8 mouse cellular contexts compared by ENCODE assay signal in genomic region chr7:67373975-67374374, GRCm38 (mm10). TPM values are rescaled to one million over a fixed set of nuclear protein-coding genes. Genes with fewer than 3 reads are reported as not detected.
DNase-seq lines count a peak whose midpoint lies in the region; ATAC-seq and TF ChIP-seq lines count a peak whose summit lies in the region.

No protein-coding gene starts in this region.

- intact Hi-C loops in gastrocnemius, adult 2 months (cut with DNase I), result loop anchor here (2.0 to 5.0 kb wide), 7 partner anchors 48 to 258 kb away; no protein-coding TSS in a partner anchor

- no peaks in the 10 kb centered on the region for H3K27me3 ChIP-seq in intestine, postnatal 0 days (replicated peaks; ENCODE audit: control insufficient read depth, insufficient read depth, low read length)
- H3K27me3 ChIP-seq in liver, embryonic 11.5 days (replicated peaks; ENCODE audit: control insufficient read depth, insufficient read depth, low read length), result no peaks in the 10 kb centered on the region
- H3K27me3 ChIP-seq in neural tube, embryonic 12.5 days (replicated peaks), result no peaks in the 10 kb centered on the region

- H3K36me3 ChIP-seq in intestine, postnatal 0 days (ENCODE audit: control insufficient read depth, insufficient read depth), result no peaks in the 10 kb centered on the region
- no peaks in the 10 kb centered on the region for H3K36me3 ChIP-seq in liver, embryonic 11.5 days (ENCODE audit: control insufficient read depth, insufficient read depth, low read length)
- H3K36me3 ChIP-seq in neural tube, embryonic 12.5 days, result no peaks in the 10 kb centered on the region

- 72% methylated on average over 5 of the region's 5 CpGs for WGBS in intestine, postnatal 0 days
- 15% methylated on average over 5 of the region's 5 CpGs for WGBS in liver, embryonic 11.5 days
- WGBS in neural tube, embryonic 12.5 days, result 43% methylated on average over 5 of the region's 5 CpGs

- no peak for TF ChIP-seq CTCF in gastrocnemius, adult 2 months (IDR thresholded peaks at IDR 0.05)
- TF ChIP-seq CTCF in intestine, postnatal 0 days (IDR thresholded peaks at IDR 0.05; ENCODE audit: low read depth), result no peak

- H3K4me2 ChIP-seq in intestine, postnatal 0 days (replicated peaks; ENCODE audit: low read depth), result no peak overlapping the region; the same call in 1 of the 2 replicates
- peak overlapping the region; percentile 98 for H3K4me2 ChIP-seq in liver, embryonic 11.5 days
- peak overlapping the region; percentile 94 for H3K4me2 ChIP-seq in neural tube, embryonic 12.5 days (replicated peaks)

- DNase-seq in gastrocnemius, adult 2 months, result no peak
- DNase-seq in gastrocnemius, postnatal 4 days (ENCODE audit: low spot score in 2 of 2), result no peak
- peak; percentile 47 for DNase-seq in cerebellum, adult 9-10 months
- DNase-seq in heart, adult 8-10 months (ENCODE audit: low spot score), result peak; percentile 62
- DNase-seq in liver, embryonic 11.5 days (ENCODE audit: low spot score), result peak; percentile 50
- DNase-seq in urinary bladder, adult 18-20 months (ENCODE audit: low spot score in 2 of 2), result no peak

- H3K4me1 ChIP-seq in intestine, postnatal 0 days (replicated peaks; ENCODE audit: control insufficient read depth, insufficient read depth, low read length), result no peaks in the 10 kb centered on the region
- H3K4me1 ChIP-seq in liver, embryonic 11.5 days (replicated peaks; ENCODE audit: control insufficient read depth, insufficient read depth, low read length), result peaks cover 23% of the 10 kb centered on the region
- H3K4me1 ChIP-seq in neural tube, embryonic 12.5 days, result peaks cover 12% of the 10 kb centered on the region

- no peak overlapping the region for H3K9ac ChIP-seq in intestine, postnatal 0 days (ENCODE audit: low read depth, low read length)
- 0 out of 2 replicates have a peak overlapping the region, but pooled peaks have one; percentile 2 for H3K9ac ChIP-seq in liver, embryonic 11.5 days (ENCODE audit: low read depth, low read length)
- H3K9ac ChIP-seq in neural tube, embryonic 12.5 days, result no peak overlapping the region

- H3K27ac ChIP-seq in gastrocnemius, adult 2 months, result peak overlapping the region; percentile 98
- H3K27ac ChIP-seq in intestine, postnatal 0 days (ENCODE audit: low read depth, low read length), result 0 out of 2 replicates have a peak overlapping the region, but pooled peaks have one; percentile 5
- H3K27ac ChIP-seq in liver, embryonic 11.5 days (ENCODE audit: low read depth, low read length), result peak overlapping the region; percentile 94
- H3K27ac ChIP-seq in neural tube, embryonic 12.5 days, result no peak overlapping the region; the same call in 1 of the 2 replicates

- H3K9me3 ChIP-seq in intestine, postnatal 0 days (ENCODE audit: control insufficient read depth), result no peaks in the 10 kb centered on the region
- no peaks in the 10 kb centered on the region for H3K9me3 ChIP-seq in liver, embryonic 11.5 days (ENCODE audit: control insufficient read depth, low read length)
- H3K9me3 ChIP-seq in neural tube, embryonic 12.5 days, result no peaks in the 10 kb centered on the region

- ATAC-seq in intestine, postnatal 0 days, result no peak
- peak; percentile 55 for ATAC-seq in liver, embryonic 11.5 days (replicated peaks; ENCODE audit: low FRiP score)
- ATAC-seq in neural tube, embryonic 12.5 days (ENCODE audit: low FRiP score, low read depth), result no peak

- H3K4me3 ChIP-seq in gastrocnemius, adult 2 months, result peak overlapping the region; percentile 98
- H3K4me3 ChIP-seq in intestine, postnatal 0 days (ENCODE audit: low read depth, low read length), result no peak overlapping the region
- peak overlapping the region; percentile 93 for H3K4me3 ChIP-seq in liver, embryonic 11.5 days (ENCODE audit: low read depth, low read length)
- no peak overlapping the region for H3K4me3 ChIP-seq in neural tube, embryonic 12.5 days

RNA-seq across cellular contexts. Expression of gene Mef2a, which starts 1.3 kb away (rescaled TPM):
- 10 to 100 TPM; 92.2 to 93.2 TPM for total RNA-seq in gastrocnemius, adult 2 months (2021)
- total RNA-seq in gastrocnemius, postnatal 4 days (2021), result 100 to 1,000 TPM; 104 to 116 TPM
- total RNA-seq in heart, adult 8-10 months (2022), result 100 to 1,000 TPM; 134 to 141 (median 140) TPM
- 18.3 and 19.9 TPM in 2 replicates for polyA plus RNA-seq in intestine, postnatal 0 days (2015; fragmentation: Nextera tagmentation; extraction: Ambion mirVana)
- 23.2 and 23.6 TPM in 2 replicates for polyA plus RNA-seq in liver, embryonic 11.5 days (2014; fragmentation: Nextera tagmentation; extraction: Ambion mirVana)
- 31.7 and 35.2 TPM in 2 replicates for polyA plus RNA-seq in neural tube, embryonic 12.5 days (2016; fragmentation: Nextera tagmentation; extraction: Ambion mirVana)

Comparison
In these comparisons a context has a peak if more than half of its experiments do, and no peak if none do; other contexts are left out.
1. DNase-seq: peak in cerebellum, adult 9-10 months (single experiment), heart, adult 8-10 months (single experiment) and liver, embryonic 11.5 days (single experiment); none in gastrocnemius, adult 2 months (single experiment), gastrocnemius, postnatal 4 days (0 of 2) and urinary bladder, adult 18-20 months (0 of 2).
2. H3K4me3 ChIP-seq: peak in gastrocnemius, adult 2 months (single experiment) and liver, embryonic 11.5 days (single experiment); none in intestine, postnatal 0 days (single experiment) and neural tube, embryonic 12.5 days (single experiment).